Comparison of ENCODE assay signal across 18 mouse cellular contexts in genomic region chr12:78916278-78916677, GRCm38 (mm10). TPM values are rescaled to one million over a fixed set of nuclear protein-coding genes. Genes with fewer than 3 reads are reported as not detected.
DNase-seq lines count a peak whose midpoint lies in the region; ATAC-seq and TF ChIP-seq lines count a peak whose summit lies in the region.
"Had no signal": no experiment of that assay in that cellular context is flagged by ENCODE, and none has a peak within 500 bp of the region (broad histone marks: within the 10 kb centered on the region; RNA-seq: fewer than 3 reads in every experiment).

No protein-coding gene starts in this region.

- peak overlapping the region; percentile 84 for H3K4me2 ChIP-seq in liver, embryonic 12.5 days
- no peak overlapping the region for H3K4me2 ChIP-seq in hindbrain, postnatal 0 days (ENCODE audit: low read depth, low read length)
- H3K4me2 ChIP-seq: forebrain, embryonic 12.5 days; hindbrain, embryonic 12.5 days; neural tube, embryonic 15.5 days; stomach, embryonic 15.5 days had no signal

- intact Hi-C loops in heart, adult 2 months (cut with DNase I) = loop anchor here (5.0 kb wide), 2 partner anchors 71 to 91 kb away; partner anchors contain the start of gene Tmem229b

- no peak overlapping the region for H3K27ac ChIP-seq in heart, adult 2 months
- H3K27ac ChIP-seq in testis, adult 2 months (ENCODE audit: control insufficient read depth, insufficient read depth, low read depth, low read length) = no peak overlapping the region
- peak overlapping the region; percentile 98 for H3K27ac ChIP-seq in liver, embryonic 12.5 days
- H3K27ac ChIP-seq in hindbrain, postnatal 0 days = no peak overlapping the region
- H3K27ac ChIP-seq: hindbrain, embryonic 12.5 days; limb, embryonic 10.5 days; midbrain, embryonic 10.5 days; neural tube, embryonic 15.5 days; stomach, embryonic 15.5 days had no signal

- H3K4me1 ChIP-seq in heart, adult 2 months (ENCODE audit: control insufficient read depth, insufficient read depth, low read length) = peaks cover 1% of the 10 kb centered on the region; the same call in 1 of the 2 replicates
- peaks cover 5% of the 10 kb centered on the region for H3K4me1 ChIP-seq in testis, adult 2 months (ENCODE audit: control insufficient read depth, insufficient read depth, low read length)
- peaks cover 73% of the 10 kb centered on the region for H3K4me1 ChIP-seq in liver, embryonic 12.5 days
- H3K4me1 ChIP-seq in hindbrain, postnatal 0 days (ENCODE audit: insufficient read depth, low read length) = 0 out of 2 replicates have a peak, but pooled peaks cover 7% of the 10 kb centered on the region

- no peak for ATAC-seq in liver, embryonic 12.5 days
- no peak for ATAC-seq in granulocyte monocyte progenitor cell, adult 5-6 weeks (replicated peaks; ENCODE audit: poor library complexity, severe bottlenecking)
- ATAC-seq in hindbrain, postnatal 0 days = no peak

- no peak for TF ChIP-seq POLR2A in heart, adult 2 months (IDR thresholded peaks at IDR 0.05; ENCODE audit: insufficient read depth, low read depth, low read length)
- TF ChIP-seq POLR2A in testis, adult 2 months (IDR thresholded peaks at IDR 0.05; ENCODE audit: control insufficient read depth, low read depth, low read length) = no peak

- H3K27me3 ChIP-seq in heart, adult 2 months (ENCODE audit: control insufficient read depth, insufficient read depth, low read length) = no peaks in the 10 kb centered on the region
- H3K27me3 ChIP-seq in testis, adult 2 months (ENCODE audit: control insufficient read depth, insufficient read depth, low read length) = peaks cover 3% of the 10 kb centered on the region; the same call in 1 of the 2 replicates
- H3K27me3 ChIP-seq in liver, embryonic 12.5 days (replicated peaks) = peaks cover 18% of the 10 kb centered on the region
- peaks cover 5% of the 10 kb centered on the region; the same call in 1 of the 2 replicates for H3K27me3 ChIP-seq in hindbrain, postnatal 0 days (ENCODE audit: insufficient read depth, low read length)

- no peaks in the 10 kb centered on the region for H3K79me2 ChIP-seq in heart, adult 2 months (replicated peaks; ENCODE audit: control insufficient read depth, insufficient read depth, low read length)

- WGBS in heart, adult 2 months = 82% methylated on average over 3 of the region's 3 CpGs
- WGBS in liver, embryonic 12.5 days (ENCODE audit: insufficient replicate concordance) = 68% methylated on average over 3 of the region's 3 CpGs
- WGBS in hindbrain, postnatal 0 days = 76% methylated on average over 3 of the region's 3 CpGs

- H3K9ac ChIP-seq in heart, adult 2 months (ENCODE audit: low read depth, low read length) = no peak overlapping the region
- H3K9ac ChIP-seq in liver, embryonic 12.5 days = peak overlapping the region; percentile 61; the same call in 1 of the 2 replicates
- no peak overlapping the region for H3K9ac ChIP-seq in hindbrain, postnatal 0 days (replicated peaks; ENCODE audit: low read length)
- H3K9ac ChIP-seq: forebrain, embryonic 12.5 days; hindbrain, embryonic 12.5 days; neural tube, embryonic 15.5 days; stomach, embryonic 15.5 days had no signal

- H3K4me3 ChIP-seq in heart, adult 2 months = no peak overlapping the region
- no peak overlapping the region for H3K4me3 ChIP-seq in testis, adult 2 months (ENCODE audit: control insufficient read depth, low read depth, low read length)
- H3K4me3 ChIP-seq in liver, embryonic 12.5 days = peak overlapping the region; percentile 12; the same call in 1 of the 2 replicates
- no peak overlapping the region for H3K4me3 ChIP-seq in hindbrain, postnatal 0 days (ENCODE audit: low read length)
- H3K4me3 ChIP-seq: forebrain, embryonic 12.5 days; hindbrain, embryonic 12.5 days; limb, embryonic 10.5 days; midbrain, embryonic 10.5 days; neural tube, embryonic 15.5 days; stomach, embryonic 15.5 days had no signal

- DNase-seq in heart, adult 2 months = no peak
- DNase-seq in heart, adult 18-20 months = no peak
- DNase-seq in testis, postnatal 10 days (ENCODE audit: low spot score) = no peak
- DNase-seq in c-Kit-positive CD71-positive TER-119-positive erythroid progenitor cells, embryonic 14.5 days (ENCODE audit: low spot score) = no peak
- no peak for DNase-seq in hindbrain, postnatal 0 days (ENCODE audit: low spot score)
- DNase-seq: adrenal gland, adult 2 months; cerebellum, adult 8-10 months; kidney, adult 18-20 months; thymus, postnatal 36 days had no signal

- no peaks in the 10 kb centered on the region; the same call in 1 of the 2 replicates for H3K9me3 ChIP-seq in liver, embryonic 12.5 days (replicated peaks)
- H3K9me3 ChIP-seq in hindbrain, postnatal 0 days (ENCODE audit: low read length) = no peaks in the 10 kb centered on the region
- H3K9me3 ChIP-seq: forebrain, embryonic 12.5 days; hindbrain, embryonic 12.5 days; limb, embryonic 10.5 days; midbrain, embryonic 10.5 days; neural tube, embryonic 15.5 days; stomach, embryonic 15.5 days had no signal

- H3K36me3 ChIP-seq in heart, adult 2 months (ENCODE audit: control insufficient read depth, insufficient read depth, low read length) = no peaks in the 10 kb centered on the region
- no peaks in the 10 kb centered on the region for H3K36me3 ChIP-seq in testis, adult 2 months (ENCODE audit: control insufficient read depth, insufficient read depth, low read length)
- no peaks in the 10 kb centered on the region for H3K36me3 ChIP-seq in liver, embryonic 12.5 days
- no peaks in the 10 kb centered on the region for H3K36me3 ChIP-seq in hindbrain, postnatal 0 days (ENCODE audit: insufficient read depth, low read length)
- H3K36me3 ChIP-seq: forebrain, embryonic 12.5 days; hindbrain, embryonic 12.5 days; limb, embryonic 10.5 days; midbrain, embryonic 10.5 days; neural tube, embryonic 15.5 days; stomach, embryonic 15.5 days had no signal

- TF ChIP-seq CTCF in heart, adult 2 months (IDR thresholded peaks at IDR 0.05) = peak; percentile 17; the same call in 1 of the 2 replicates
- peak; percentile 61; the same call in 1 of the 2 replicates for TF ChIP-seq CTCF in testis, adult 2 months (IDR thresholded peaks at IDR 0.05; ENCODE audit: control insufficient read depth, insufficient read depth, insufficient replicate concordance, low read depth, low read length)
- TF ChIP-seq CTCF in hindbrain, postnatal 0 days (IDR thresholded peaks at IDR 0.05; ENCODE audit: low read depth) = no peak; the same call in 1 of the 2 replicates

- no peak for TF ChIP-seq EP300 in heart, adult 2 months (IDR thresholded peaks at IDR 0.05; ENCODE audit: insufficient read depth, low read depth, low read length)

RNA-seq across cellular contexts. Expression of gene Plek2, which starts 9.5 kb away (rescaled TPM):
- total RNA-seq in heart, adult 2 months (2021) = under 1 TPM; 0.27 to 0.29 TPM
- 0.10 and 0.41 TPM in 2 replicates for polyA plus RNA-seq in heart, adult 2 months (2012; rRNA removed)
- total RNA-seq in heart, adult 18-20 months (2021) = under 1 TPM; 0.17 to 0.46 TPM
- 0.22 and 0.36 TPM in 2 replicates for polyA plus RNA-seq in testis, adult 2 months (2012; rRNA removed)
- polyA plus RNA-seq in liver, embryonic 12.5 days (2016; fragmentation: Nextera tagmentation; extraction: Ambion mirVana) = 53.6 and 55.0 TPM in 2 replicates
- total RNA-seq in granulocyte monocyte progenitor cell, adult 5-6 weeks (2014; fragmentation: Nextera tagmentation) = not detected in 2 replicates
- 0.10 TPM in 1 of 2 replicates, not detected in the other for total RNA-seq in granulocyte monocyte progenitor cell, adult 5-6 weeks (2017)
- 1.2 and 1.9 TPM in 2 replicates for total RNA-seq in hindbrain, postnatal 0 days (2014; rRNA removed)
- polyA plus RNA-seq in hindbrain, postnatal 0 days (2015; fragmentation: Nextera tagmentation; extraction: Ambion mirVana) = 2.4 and 2.7 TPM in 2 replicates
- polyA plus RNA-seq: adrenal gland, adult 2 months had no signal

RNA-seq across cellular contexts. Expression of gene Eif2s1, which starts 54.7 kb away (rescaled TPM):
- total RNA-seq in heart, adult 2 months (2021) = 10 to 100 TPM; 54.6 to 55.0 TPM
- polyA plus RNA-seq in heart, adult 2 months (2012; rRNA removed) = 11.8 and 21.2 TPM in 2 replicates
- total RNA-seq in heart, adult 18-20 months (2021) = 10 to 100 TPM; 48.4 to 54.6 TPM
- polyA plus RNA-seq in testis, adult 2 months (2012; rRNA removed) = 29.3 and 45.0 TPM in 2 replicates
- polyA plus RNA-seq in liver, embryonic 12.5 days (2016; fragmentation: Nextera tagmentation; extraction: Ambion mirVana) = 266 and 283 TPM in 2 replicates
- 95.3 and 112 TPM in 2 replicates for total RNA-seq in granulocyte monocyte progenitor cell, adult 5-6 weeks (2014; fragmentation: Nextera tagmentation)
- 130 and 136 TPM in 2 replicates for total RNA-seq in granulocyte monocyte progenitor cell, adult 5-6 weeks (2017)
- total RNA-seq in hindbrain, postnatal 0 days (2014; rRNA removed) = 29.4 and 32.6 TPM in 2 replicates
- polyA plus RNA-seq in hindbrain, postnatal 0 days (2015; fragmentation: Nextera tagmentation; extraction: Ambion mirVana) = 92.0 and 98.3 TPM in 2 replicates

RNA-seq across cellular contexts. Expression of gene Atp6v1d, which starts 54.8 kb away (rescaled TPM):
- 10 to 100 TPM; 72.8 to 79.8 TPM for total RNA-seq in heart, adult 2 months (2021)
- 31.8 and 64.5 TPM in 2 replicates for polyA plus RNA-seq in heart, adult 2 months (2012; rRNA removed)
- total RNA-seq in heart, adult 18-20 months (2021) = 10 to 100 TPM; 82.5 to 86.7 TPM
- 31.8 and 38.5 TPM in 2 replicates for polyA plus RNA-seq in testis, adult 2 months (2012; rRNA removed)
- polyA plus RNA-seq in liver, embryonic 12.5 days (2016; fragmentation: Nextera tagmentation; extraction: Ambion mirVana) = 37.2 and 37.4 TPM in 2 replicates
- 47.8 and 57.0 TPM in 2 replicates for total RNA-seq in granulocyte monocyte progenitor cell, adult 5-6 weeks (2014; fragmentation: Nextera tagmentation)
- total RNA-seq in granulocyte monocyte progenitor cell, adult 5-6 weeks (2017) = 35.2 and 45.5 TPM in 2 replicates
- 54.3 and 55.5 TPM in 2 replicates for total RNA-seq in hindbrain, postnatal 0 days (2014; rRNA removed)
- polyA plus RNA-seq in hindbrain, postnatal 0 days (2015; fragmentation: Nextera tagmentation; extraction: Ambion mirVana) = 149 and 161 TPM in 2 replicates
